Mouse (Mus musculus): ENCODE measurements around the gene St3gal2.

St3gal2 gene

GRCm38 (mm10) chr8:110919341-110920031 lies at the start of gene St3gal2:
TSS of gene St3gal2 (plus strand) at chr8:110919922.
- DNase-seq (ENCODE audit: low read depth, low spot score), result peak; percentile 86
- Histone ChIP-seq H3K36me3 (ENCODE audit: control insufficient read depth, insufficient read depth, low read length, poor library complexity, severe bottlenecking) (no peaks in the 10 kb centered on the region), H3K27me3 (ENCODE audit: control insufficient read depth, insufficient read depth, low read length, poor library complexity, severe bottlenecking) (no peaks in the 10 kb centered on the region; the same call in 1 of the 2 replicates)

GRCm38 (mm10) chr8:110870501-110870900 lies 49.2 kb upstream of the St3gal2 start:
- H3K36me3 ChIP-seq (ENCODE audit: control insufficient read depth, insufficient read depth, low read length, poor library complexity, severe bottlenecking), result peaks cover 4% of the 10 kb centered on the region
- H3K27me3 ChIP-seq (ENCODE audit: control insufficient read depth, insufficient read depth, low read length, poor library complexity, severe bottlenecking), result no peaks in the 10 kb centered on the region
- DNase-seq (ENCODE audit: low read depth, low spot score), result no peak

GRCm38 (mm10) chr8:110877862-110878261 lies 41.9 kb upstream of the St3gal2 start:
- peaks cover 15% of the 10 kb centered on the region for H3K36me3 ChIP-seq (ENCODE audit: control insufficient read depth, insufficient read depth, low read length, poor library complexity, severe bottlenecking)
- DNase-seq (ENCODE audit: low read depth, low spot score), result no peak
- no peaks in the 10 kb centered on the region for H3K27me3 ChIP-seq (ENCODE audit: control insufficient read depth, insufficient read depth, low read length, poor library complexity, severe bottlenecking)

GRCm38 (mm10) chr8:110881741-110882310 lies 37.9 kb upstream of the St3gal2 start:
- H3K36me3 ChIP-seq (ENCODE audit: control insufficient read depth, insufficient read depth, low read length, poor library complexity, severe bottlenecking), result peaks cover 10% of the 10 kb centered on the region
- no peak for DNase-seq (ENCODE audit: low read depth, low spot score)

GRCm38 (mm10) chr8:110883824-110884223 lies 35.9 kb upstream of the St3gal2 start:
- DNase-seq (ENCODE audit: low read depth, low spot score), result peak; percentile 10
- H3K27me3 ChIP-seq (ENCODE audit: control insufficient read depth, insufficient read depth, low read length, poor library complexity, severe bottlenecking), result no peaks in the 10 kb centered on the region
- H3K36me3 ChIP-seq (ENCODE audit: control insufficient read depth, insufficient read depth, low read length, poor library complexity, severe bottlenecking), result peaks cover 7% of the 10 kb centered on the region

More at GRCm38 (mm10) chr8:110881741-110882310, 37.9 kb upstream of the St3gal2 start:
- H3K27me3 ChIP-seq (ENCODE audit: control insufficient read depth, insufficient read depth, low read length, poor library complexity, severe bottlenecking), result no peaks in the 10 kb centered on the region

GRCm38 (mm10) chr8:110886634-110887033 lies 33.1 kb upstream of the St3gal2 start:
- Histone ChIP-seq H3K27me3 (ENCODE audit: control insufficient read depth, insufficient read depth, low read length, poor library complexity, severe bottlenecking) (no peaks in the 10 kb centered on the region), H3K36me3 (ENCODE audit: control insufficient read depth, insufficient read depth, low read length, poor library complexity, severe bottlenecking) (peaks cover 2% of the 10 kb centered on the region; the same call in 1 of the 2 replicates)
- DNase-seq (ENCODE audit: low read depth, low spot score), result no peak

GRCm38 (mm10) chr8:110887551-110887950 lies 32.2 kb upstream of the St3gal2 start:
- Histone ChIP-seq H3K27me3 (ENCODE audit: control insufficient read depth, insufficient read depth, low read length, poor library complexity, severe bottlenecking) (no peaks in the 10 kb centered on the region), H3K36me3 (ENCODE audit: control insufficient read depth, insufficient read depth, low read length, poor library complexity, severe bottlenecking) (no peaks in the 10 kb centered on the region; the same call in 1 of the 2 replicates)
- no peak for DNase-seq (ENCODE audit: low read depth, low spot score)

GRCm38 (mm10) chr8:110888441-110888840 lies 31.3 kb upstream of the St3gal2 start:
- DNase-seq (ENCODE audit: low read depth, low spot score), result no peak
- Histone ChIP-seq H3K36me3 (ENCODE audit: control insufficient read depth, insufficient read depth, low read length, poor library complexity, severe bottlenecking) (no peaks in the 10 kb centered on the region; the same call in 1 of the 2 replicates), H3K27me3 (ENCODE audit: control insufficient read depth, insufficient read depth, low read length, poor library complexity, severe bottlenecking) (no peaks in the 10 kb centered on the region)

GRCm38 (mm10) chr8:110888860-110889259 lies 30.9 kb upstream of the St3gal2 start:
- Histone ChIP-seq H3K36me3 (ENCODE audit: control insufficient read depth, insufficient read depth, low read length, poor library complexity, severe bottlenecking) (no peaks in the 10 kb centered on the region; the same call in 1 of the 2 replicates), H3K27me3 (ENCODE audit: control insufficient read depth, insufficient read depth, low read length, poor library complexity, severe bottlenecking) (no peaks in the 10 kb centered on the region)
- no peak for DNase-seq (ENCODE audit: low read depth, low spot score)

GRCm38 (mm10) chr8:110889904-110890470 lies 29.7 kb upstream of the St3gal2 start:
- Histone ChIP-seq H3K27me3 (ENCODE audit: control insufficient read depth, insufficient read depth, low read length, poor library complexity, severe bottlenecking) (no peaks in the 10 kb centered on the region), H3K36me3 (ENCODE audit: control insufficient read depth, insufficient read depth, low read length, poor library complexity, severe bottlenecking) (no peaks in the 10 kb centered on the region; the same call in 1 of the 2 replicates)
- no peak for DNase-seq (ENCODE audit: low read depth, low spot score)

GRCm38 (mm10) chr8:110892040-110892439 lies 27.7 kb upstream of the St3gal2 start:
- Histone ChIP-seq H3K27me3 (ENCODE audit: control insufficient read depth, insufficient read depth, low read length, poor library complexity, severe bottlenecking) (no peaks in the 10 kb centered on the region), H3K36me3 (ENCODE audit: control insufficient read depth, insufficient read depth, low read length, poor library complexity, severe bottlenecking) (no peaks in the 10 kb centered on the region; the same call in 1 of the 2 replicates)
- no peak for DNase-seq (ENCODE audit: low read depth, low spot score)

- Histone ChIP-seq H3K27me3 (ENCODE audit: control insufficient read depth, insufficient read depth, low read length, poor library complexity, severe bottlenecking) (no peaks in the 10 kb centered on the region), H3K36me3 (ENCODE audit: control insufficient read depth, insufficient read depth, low read length, poor library complexity, severe bottlenecking) (no peaks in the 10 kb centered on the region; the same call in 1 of the 2 replicates)
- DNase-seq (ENCODE audit: low read depth, low spot score), result no peak
These were observed 26.8 kb upstream of the St3gal2 start for GRCm38 (mm10) chr8:110892913-110893312.

- H3K36me3 ChIP-seq (ENCODE audit: control insufficient read depth, insufficient read depth, low read length, poor library complexity, severe bottlenecking), result no peaks in the 10 kb centered on the region
- no peak for DNase-seq (ENCODE audit: low read depth, low spot score)
- H3K27me3 ChIP-seq (ENCODE audit: control insufficient read depth, insufficient read depth, low read length, poor library complexity, severe bottlenecking), result no peaks in the 10 kb centered on the region
These were observed 24.9 kb upstream of the St3gal2 start for GRCm38 (mm10) chr8:110894851-110895250.

GRCm38 (mm10) chr8:110895254-110895653 lies 24.5 kb upstream of the St3gal2 start:
- no peaks in the 10 kb centered on the region for H3K36me3 ChIP-seq (ENCODE audit: control insufficient read depth, insufficient read depth, low read length, poor library complexity, severe bottlenecking)
- no peaks in the 10 kb centered on the region for H3K27me3 ChIP-seq (ENCODE audit: control insufficient read depth, insufficient read depth, low read length, poor library complexity, severe bottlenecking)
- no peak for DNase-seq (ENCODE audit: low read depth, low spot score)

GRCm38 (mm10) chr8:110895812-110896211 lies 23.9 kb upstream of the St3gal2 start:
- Histone ChIP-seq H3K27me3 (ENCODE audit: control insufficient read depth, insufficient read depth, low read length, poor library complexity, severe bottlenecking) (no peaks in the 10 kb centered on the region), H3K36me3 (ENCODE audit: control insufficient read depth, insufficient read depth, low read length, poor library complexity, severe bottlenecking) (no peaks in the 10 kb centered on the region)
- no peak for DNase-seq (ENCODE audit: low read depth, low spot score)
